Mouse (Mus musculus) thymus, adult 2 months (tissue): ENCODE data around the gene Meox1.

Experiments used
- CTCF ChIP-seq: fragments of 200-500 bp; IDR thresholded peaks from 2 replicates; pipeline ENCODE4 v1.5.1; 2012; ENCODE audit warnings: mild to moderate bottlenecking, control low read depth, low read length, moderate library complexity, borderline replicate concordance; ENCODE audit not compliant: control insufficient read depth, poor library complexity, insufficient read depth; ENCODE audit errors: extremely low read depth
- POLR2A ChIP-seq: fragments of 200-500 bp; IDR thresholded peaks from 2 replicates; pipeline ENCODE4 v1.6.1; 2012; ENCODE audit warnings: mild to moderate bottlenecking, low read length, control low read depth, moderate library complexity; ENCODE audit not compliant: control insufficient read depth, poor library complexity, insufficient read depth; ENCODE audit errors: extremely low read depth

GRCm38 (mm10) chr11:101918609-101919008 is 24.4 kb upstream of the Meox1 start:
- TF ChIP-seq CTCF: no peak
- TF ChIP-seq POLR2A: no peak
